Mouse (Mus musculus) forebrain, embryonic 15.5 days (tissue): ENCODE data around the gene Gas8. TPM values are rescaled to one million over a fixed set of nuclear protein-coding genes. Genes with fewer than 3 reads are reported as not detected.
"Not testable (repeated sequence)": the region's sequence is repeated elsewhere in the genome, so short reads cannot be mapped to it uniquely, and the experiment has no call there.

ENCODE experiments used
- ATAC-seq: fragments of 200-750 bp; cut with Nextera tagmentation; replicated peaks from 2 replicates; pipeline ENCODE4 v1.8.0; 2017; ENCODE audit warnings: mild to moderate bottlenecking, moderate TSS enrichment, moderate library complexity
- H3K27ac ChIP-seq: fragments of 300-500 bp; sonication (generic); replicated peaks from 2 replicates; pipeline ENCODE4 v1.5.1; 2015; ENCODE audit warnings: mild to moderate bottlenecking, inconsistent platforms
- H3K27me3 ChIP-seq: fragments of 300-500 bp; sonication (generic); 2 replicates; pipeline ENCODE4 v1.6.1; 2015; ENCODE audit warnings: inconsistent platforms
- H3K36me3 ChIP-seq: fragments of 300-500 bp; sonication (generic); 2 replicates; pipeline ENCODE4 v1.6.1; 2015; ENCODE audit warnings: mild to moderate bottlenecking, inconsistent platforms
- H3K4me1 ChIP-seq: fragments of 300-500 bp; sonication (generic); 2 replicates; pipeline ENCODE4 v1.6.1; 2015; ENCODE audit warnings: inconsistent platforms
- H3K4me2 ChIP-seq: fragments of 300-500 bp; sonication (generic); replicated peaks from 2 replicates; pipeline ENCODE4 v1.6.1; 2015; ENCODE audit warnings: mild to moderate bottlenecking, inconsistent platforms
- H3K4me3 ChIP-seq: fragments of 300-500 bp; sonication (generic); 2 replicates; pipeline ENCODE4 v1.5.1; 2015; ENCODE audit warnings: mild to moderate bottlenecking, inconsistent platforms
- H3K9ac ChIP-seq: fragments of 300-500 bp; sonication (generic); replicated peaks from 2 replicates; pipeline ENCODE4 v1.6.1; 2015; ENCODE audit warnings: mild to moderate bottlenecking, inconsistent platforms
- H3K9me3 ChIP-seq: fragments of 300-500 bp; sonication (generic); 2 replicates; pipeline ENCODE4 v1.6.1; 2016; ENCODE audit warnings: inconsistent platforms
- WGBS: fragments of 180-500 bp; shearing (Covaris S2); methylation state at CpG from one replicate; pipeline ENCODE4 v1.1.7; 2015; ENCODE audit warnings: mixed read lengths; 5-methylcytosine and 5-hydroxymethylcytosine counted together
- polyA plus RNA-seq: library from polyadenylated mRNA; unstranded; fragments of >200 nt; fragmentation: Nextera tagmentation; extraction: Ambion mirVana; gene quantifications from 2 replicates; pipeline ENCODE4 v1.2.1, GENCODE M21; 2015

Gas8 gene
- polyA plus RNA-seq, 1 experiment from 2014 or later, result 44.0 TPM

- ATAC-seq, result no peak
- H3K4me3 ChIP-seq, result peak overlapping the region; percentile 77
- H3K27ac ChIP-seq, result peak overlapping the region; percentile 49; the same call in 1 of the 2 replicates
- no peaks in the 10 kb centered on the region for H3K9me3 ChIP-seq
- WGBS, result 34% methylated on average over 10 of the region's 10 CpGs
- peaks cover 41% of the 10 kb centered on the region for H3K4me1 ChIP-seq
- H3K27me3 ChIP-seq, result 0 out of 2 replicates have a peak, but pooled peaks cover 5% of the 10 kb centered on the region
- 0 out of 2 replicates have a peak overlapping the region, but pooled peaks have one; percentile 14 for H3K9ac ChIP-seq
- H3K4me2 ChIP-seq, result peak overlapping the region; percentile 86
- H3K36me3 ChIP-seq, result peaks cover 19% of the 10 kb centered on the region
Measured at GRCm38 (mm10) chr8:123518172-123518571, 462 bp upstream of the Gas8 start.

- not testable (repeated sequence) for H3K9me3 ChIP-seq, ATAC-seq, H3K27ac ChIP-seq, H3K9ac ChIP-seq, H3K27me3 ChIP-seq, H3K4me2 ChIP-seq, H3K4me3 ChIP-seq
- 97% methylated on average over 1 of the region's 1 CpGs for WGBS
- peaks cover 36% of the 10 kb centered on the region for H3K36me3 ChIP-seq
- peaks cover 28% of the 10 kb centered on the region for H3K4me1 ChIP-seq
Measured at GRCm38 (mm10) chr8:123520048-123520447, 1.4 kb downstream of the Gas8 start.

GRCm38 (mm10) chr8:123527720-123528489, 9.3 kb downstream of the Gas8 start:
- H3K27me3 ChIP-seq, result no peaks in the 10 kb centered on the region
- H3K9me3 ChIP-seq, result no peaks in the 10 kb centered on the region
- no peaks in the 10 kb centered on the region for H3K4me1 ChIP-seq
- no peak overlapping the region for H3K27ac ChIP-seq
- ATAC-seq, result no peak
- no peak overlapping the region for H3K4me3 ChIP-seq
- H3K9ac ChIP-seq, result no peak overlapping the region
- no peak overlapping the region for H3K4me2 ChIP-seq
- peaks cover 95% of the 10 kb centered on the region for H3K36me3 ChIP-seq
- 91% methylated on average over 25 of the region's 25 CpGs for WGBS

GRCm38 (mm10) chr8:123536242-123536989, 17.8 kb downstream of the Gas8 start:
- no peak overlapping the region for H3K27ac ChIP-seq
- WGBS, result 85% methylated on average over 9 of the region's 9 CpGs
- ATAC-seq, result no peak
- H3K27me3 ChIP-seq, result no peaks in the 10 kb centered on the region
- H3K36me3 ChIP-seq, result peaks cover 53% of the 10 kb centered on the region
- no peak overlapping the region for H3K4me3 ChIP-seq
- H3K9me3 ChIP-seq, result no peaks in the 10 kb centered on the region
- no peak overlapping the region for H3K9ac ChIP-seq
- no peaks in the 10 kb centered on the region for H3K4me1 ChIP-seq
- H3K4me2 ChIP-seq, result no peak overlapping the region

- no peaks in the 10 kb centered on the region for H3K27me3 ChIP-seq
- H3K4me2 ChIP-seq, result no peak overlapping the region
- no peak overlapping the region for H3K27ac ChIP-seq
- no peaks in the 10 kb centered on the region for H3K4me1 ChIP-seq
- ATAC-seq, result no peak
- no peak overlapping the region for H3K9ac ChIP-seq
- 30% methylated on average over 9 of the region's 10 CpGs for WGBS
- H3K9me3 ChIP-seq, result no peaks in the 10 kb centered on the region
- H3K4me3 ChIP-seq, result no peak overlapping the region
- H3K36me3 ChIP-seq, result peaks cover 48% of the 10 kb centered on the region
Measured at GRCm38 (mm10) chr8:123536990-123537380, 18.4 kb downstream of the Gas8 start.

GRCm38 (mm10) chr8:123537641-123538040, 19.0 kb downstream of the Gas8 start:
- H3K9ac ChIP-seq, ATAC-seq, H3K4me2 ChIP-seq, H3K27ac ChIP-seq, H3K27me3 ChIP-seq, H3K4me1 ChIP-seq, H3K9me3 ChIP-seq, H3K4me3 ChIP-seq: not testable (repeated sequence)
- 58% methylated on average over 5 of the region's 14 CpGs for WGBS
- peaks cover 42% of the 10 kb centered on the region for H3K36me3 ChIP-seq

GRCm38 (mm10) chr8:123564221-123564620, 45.6 kb downstream of the Gas8 start:
- H3K36me3 ChIP-seq, H3K4me2 ChIP-seq, H3K4me3 ChIP-seq, H3K9ac ChIP-seq, H3K27me3 ChIP-seq, H3K4me1 ChIP-seq, ATAC-seq, H3K27ac ChIP-seq, H3K9me3 ChIP-seq: not testable (repeated sequence)
- 5% methylated on average over 4 of the region's 45 CpGs for WGBS

- not testable (repeated sequence) for H3K4me3 ChIP-seq, H3K36me3 ChIP-seq, ATAC-seq, H3K9ac ChIP-seq, H3K9me3 ChIP-seq, H3K27ac ChIP-seq, H3K4me2 ChIP-seq, H3K4me1 ChIP-seq, H3K27me3 ChIP-seq
- 64% methylated on average over 1 of the region's 10 CpGs for WGBS
Measured at GRCm38 (mm10) chr8:123575386-123575785, 56.8 kb downstream of the Gas8 start.

Other genes starting within 250 kb of the Gas8 start
- 15.2 and 15.3 TPM in 2 replicates for gene Fanca, start 200.3 kb upstream of the Gas8 start, polyA plus RNA-seq
- gene Spire2, start 186.1 kb upstream of the Gas8 start, polyA plus RNA-seq, result 32.9 and 33.0 TPM in 2 replicates
- 252 and 259 TPM in 2 replicates for gene Tcf25, start 145.1 kb upstream of the Gas8 start, polyA plus RNA-seq
- gene Mc1r, start 111.7 kb upstream of the Gas8 start, polyA plus RNA-seq, result 0.15 and 0.23 TPM in 2 replicates
- gene Tubb3, start 107.4 kb upstream of the Gas8 start, polyA plus RNA-seq, result 1,822 and 1,823 TPM in 2 replicates
- 43.3 and 46.3 TPM in 2 replicates for gene Def8, start 95.3 kb upstream of the Gas8 start, polyA plus RNA-seq
- gene Afg3l1, start 40.9 kb upstream of the Gas8 start, polyA plus RNA-seq, result 59.5 and 62.4 TPM in 2 replicates
- 89.6 and 96.4 TPM in 2 replicates for gene Dbndd1, start 3.4 kb upstream of the Gas8 start, polyA plus RNA-seq
- gene Rhou, start 135.1 kb downstream of the Gas8 start, polyA plus RNA-seq, result 8.6 and 10.4 TPM in 2 replicates